Mouse (Mus musculus): ENCODE data around the gene Btbd9.

DNA sequence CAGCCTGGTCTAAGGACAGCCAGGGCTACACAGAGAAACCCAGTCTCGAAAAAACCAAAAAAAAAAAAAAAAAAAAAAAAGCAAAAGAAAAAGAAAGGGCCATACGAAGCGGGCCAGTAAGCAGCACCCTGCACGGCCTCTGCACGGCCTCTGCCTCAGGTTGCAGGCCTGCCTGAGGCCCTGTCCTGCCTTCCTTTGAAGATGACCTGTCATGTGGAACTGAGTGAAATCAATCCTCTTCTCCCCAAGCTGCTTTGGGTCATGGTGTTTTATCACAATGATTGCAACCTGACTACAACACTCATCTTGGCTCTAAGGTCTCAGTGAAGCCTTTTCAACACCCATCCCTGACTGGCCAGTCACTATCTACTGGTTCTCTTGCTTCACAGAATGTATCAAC, 323.3 kb downstream of the Btbd9 start:
- TF ChIP-seq CTCF (IDR thresholded peaks at IDR 0.05; ENCODE audit: control insufficient read depth, insufficient read depth, insufficient read length) (no peak), MYOD1 (IDR thresholded peaks at IDR 0.05; ENCODE audit: control insufficient read depth, insufficient read length, low read depth) (no peak), MAX (IDR thresholded peaks at IDR 0.05) (no peak)

Data from C2C12 (cell line).